Mouse (Mus musculus) myocyte (in vitro differentiated cells): Measurements from ENCODE around the gene Msh4. TPM values are rescaled to one million over a fixed set of nuclear protein-coding genes. Genes with fewer than 3 reads are reported as not detected.

ENCODE experiments used
- H3K27me3 ChIP-seq: one replicate; pipeline ENCODE4 v1.6.1; 2011; ENCODE audit not compliant: control insufficient read depth, insufficient read depth, insufficient read length
- H3K36me3 ChIP-seq: one replicate; pipeline ENCODE4 v1.6.1; 2011; ENCODE audit not compliant: control insufficient read depth, insufficient read depth
- H3K4me2 ChIP-seq: one replicate; pipeline ENCODE4 v1.6.1; 2011; ENCODE audit warnings: low read depth, control low read depth
- H3K4me3 ChIP-seq: one replicate; pipeline ENCODE4 v1.5.1; 2011; ENCODE audit warnings: mild to moderate bottlenecking, control low read depth, moderate library complexity
- H3K79me2 ChIP-seq: one replicate; pipeline ENCODE4 v1.6.1; 2011; ENCODE audit not compliant: control insufficient read depth, insufficient read depth
- H3ac ChIP-seq: one replicate; pipeline ENCODE4 v1.6.1; 2011; ENCODE audit not compliant: control insufficient read depth, insufficient read length
- CEBPB ChIP-seq: IDR thresholded peaks from 2 replicates; pipeline ENCODE4 v1.6.1; 2011; ENCODE audit warnings: mild to moderate bottlenecking, moderate library complexity; ENCODE audit not compliant: poor library complexity, insufficient read depth, severe bottlenecking
- E2F4 ChIP-seq: IDR thresholded peaks from one replicate; pipeline ENCODE4 v1.6.1; 2011; ENCODE audit warnings: mild to moderate bottlenecking, control low read depth, moderate library complexity; ENCODE audit not compliant: insufficient read depth
- MAX ChIP-seq: IDR thresholded peaks from one replicate; pipeline ENCODE4 v1.6.1; 2011; ENCODE audit warnings: low read depth, mild to moderate bottlenecking, control low read depth
- MYOD1 ChIP-seq, 3 experiments: IDR thresholded peaks; one replicate each; pipeline ENCODE4 v1.6.1; 2011; ENCODE audit warnings: control low read depth in 2 of 3, low read depth in 2 of 3, mild to moderate bottlenecking in 2 of 3, moderate library complexity in 1 of 3; ENCODE audit not compliant: insufficient read length in 2 of 3, control insufficient read depth in 1 of 3
- MYOG ChIP-seq, 3 experiments: IDR thresholded peaks; one replicate each; pipeline ENCODE4 v1.6.1; 2011; ENCODE audit warnings: control low read depth in 2 of 3, low read depth in 2 of 3, mild to moderate bottlenecking in 2 of 3; ENCODE audit not compliant: insufficient read length in 2 of 3, control insufficient read depth in 1 of 3, insufficient read depth in 1 of 3
- POLR2A ChIP-seq: IDR thresholded peaks from one replicate; pipeline ENCODE4 v1.6.1; 2011; ENCODE audit warnings: low read depth, mild to moderate bottlenecking, control low read depth, moderate library complexity; ENCODE audit not compliant: insufficient read length
- POLR2AphosphoS2 ChIP-seq: IDR thresholded peaks from one replicate; pipeline ENCODE4 v1.6.1; 2011; ENCODE audit warnings: low read depth, control low read depth; ENCODE audit not compliant: insufficient read length
- REST ChIP-seq: IDR thresholded peaks from one replicate; pipeline ENCODE4 v1.6.1; 2011; ENCODE audit warnings: mild to moderate bottlenecking, control low read depth, moderate library complexity; ENCODE audit not compliant: insufficient read depth, insufficient read length
- SRF ChIP-seq: IDR thresholded peaks from one replicate; pipeline ENCODE4 v1.6.1; 2011; ENCODE audit warnings: low read depth; ENCODE audit not compliant: control insufficient read depth, insufficient read length
- TCF12 ChIP-seq: IDR thresholded peaks from one replicate; pipeline ENCODE4 v1.6.1; 2011; ENCODE audit warnings: mild to moderate bottlenecking, control low read depth; ENCODE audit not compliant: poor library complexity, insufficient read depth, severe bottlenecking
- TCF3 ChIP-seq: IDR thresholded peaks from one replicate; pipeline ENCODE4 v1.6.1; 2011; ENCODE audit warnings: low read depth, control low read depth; ENCODE audit not compliant: insufficient read length
- USF1 ChIP-seq: IDR thresholded peaks from one replicate; pipeline ENCODE4 v1.6.1; 2011; ENCODE audit warnings: low read depth, mild to moderate bottlenecking, control low read depth, moderate library complexity
- polyA plus RNA-seq: library from polyadenylated mRNA; unstranded; fragments of >200 nt; fragmentation: generic; extraction: Trizol; gene quantifications from one replicate; pipeline ENCODE4 v1.2.1, GENCODE M21; 2012; ENCODE audit warnings: missing spikeins

Msh4 gene
- polyA plus RNA-seq, 1 experiment, result 0.02 TPM

- Histone ChIP-seq H3K36me3 (peaks cover 48% of the 10 kb centered on the region), H3K79me2 (peaks cover 54% of the 10 kb centered on the region), H3ac (peak overlapping the region; percentile 93), H3K4me3 (peak overlapping the region; percentile 80), H3K4me2 (peak overlapping the region; percentile 91), H3K27me3 (no peaks in the 10 kb centered on the region)
- TF ChIP-seq POLR2A (peak; percentile 9), CEBPB (no peak), MAX (no peak), E2F4 (no peak), REST (no peak), POLR2AphosphoS2 (peak; percentile 18), MYOD1 (IDR thresholded peaks at IDR 0.05; ENCODE audit: control insufficient read depth in 1 of 3, insufficient read length in 2 of 3, low read depth in 2 of 3) (no peak), TCF12 (no peak), TCF3 (no peak)
Observed at GRCm38 (mm10) chr3:153911197-153911881, 5.4 kb upstream of the Msh4 start.

DNA sequence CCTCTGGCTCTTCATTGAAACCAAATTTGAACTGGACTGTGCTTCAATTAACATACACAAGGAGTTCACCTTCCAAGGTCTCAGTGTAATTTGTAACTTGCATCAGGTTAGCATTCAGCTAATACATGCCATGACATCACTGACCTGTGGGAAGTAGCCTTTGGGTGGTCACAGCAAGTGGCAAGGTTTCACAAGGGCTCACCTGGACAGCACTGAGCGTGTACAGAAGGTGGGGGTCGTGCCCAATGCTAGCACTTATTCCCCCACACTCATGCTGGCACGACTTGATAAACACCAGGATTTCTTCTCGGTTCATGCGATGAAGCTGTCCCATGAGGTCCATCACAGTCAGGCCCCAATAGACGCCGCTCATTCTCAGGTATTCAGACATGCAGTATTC is 4.6 kb upstream of the Msh4 start:
- H3K27me3 ChIP-seq, result no peaks in the 10 kb centered on the region
- TF ChIP-seq POLR2AphosphoS2 (peak; percentile 60), SRF (no peak)
- no peak overlapping the region for H3ac ChIP-seq
- peak overlapping the region; percentile 80 for H3K4me3 ChIP-seq
- peaks cover 54% of the 10 kb centered on the region for H3K79me2 ChIP-seq
- peak overlapping the region; percentile 91 for H3K4me2 ChIP-seq
- H3K36me3 ChIP-seq, result peaks cover 54% of the 10 kb centered on the region

GRCm38 (mm10) chr3:153908919-153909318 is 3.0 kb upstream of the Msh4 start:
- TF ChIP-seq POLR2A, result no peak
- TF ChIP-seq MAX, result no peak
- Histone ChIP-seq H3ac (no peak overlapping the region), H3K79me2 (peaks cover 54% of the 10 kb centered on the region), H3K27me3 (no peaks in the 10 kb centered on the region), H3K4me2 (peak overlapping the region; percentile 91), H3K36me3 (peaks cover 69% of the 10 kb centered on the region), H3K4me3 (no peak overlapping the region)

DNA sequence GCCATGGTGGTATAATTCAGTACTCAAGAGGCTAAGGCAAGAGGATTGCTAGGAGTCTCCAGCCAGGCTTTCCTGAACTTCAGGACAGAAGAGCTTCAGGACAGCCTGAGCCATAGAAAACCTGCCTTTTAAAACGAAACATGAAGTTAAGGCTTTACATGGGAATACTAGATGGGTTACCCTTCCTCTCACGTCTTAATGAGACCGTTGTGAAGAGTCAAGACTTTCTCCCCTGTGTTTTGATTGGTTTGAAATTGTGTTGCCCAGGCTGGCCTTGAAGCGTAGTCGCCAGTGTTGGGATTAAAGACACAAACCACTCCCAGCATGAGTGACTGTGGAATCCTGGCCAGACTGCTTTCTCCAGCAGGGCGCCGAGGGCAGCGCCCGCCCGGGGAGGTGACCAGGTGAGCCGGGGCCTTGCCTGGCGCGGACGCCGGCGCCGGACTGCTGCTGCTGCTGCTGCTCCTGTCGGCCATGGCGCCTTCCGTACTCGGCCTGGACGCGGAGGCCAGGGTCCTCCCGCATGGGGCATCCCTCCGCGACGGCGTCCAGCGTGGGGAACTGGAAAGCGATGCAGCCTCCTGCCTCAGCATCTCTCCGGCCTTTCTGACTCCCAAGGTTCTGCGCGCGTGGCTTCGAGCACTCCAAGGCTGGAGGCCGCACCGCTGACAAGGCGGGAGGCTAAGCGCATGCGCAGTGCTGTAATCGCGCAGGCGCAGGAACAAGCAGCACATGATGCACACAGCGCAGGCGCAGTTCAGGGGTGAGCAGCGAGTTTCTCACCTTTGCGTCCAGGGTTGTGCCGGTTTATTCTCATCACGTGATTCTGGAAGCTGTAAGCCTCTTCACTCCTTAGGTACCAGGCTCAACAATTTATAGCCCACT is 445 bp downstream of the Msh4 start:
- Histone ChIP-seq H3K4me2 (no peak overlapping the region), H3K27me3 (no peaks in the 10 kb centered on the region), H3ac (no peak overlapping the region), H3K36me3 (peaks cover 70% of the 10 kb centered on the region), H3K4me3 (no peak overlapping the region), H3K79me2 (peaks cover 32% of the 10 kb centered on the region)
- TF ChIP-seq POLR2A (peak; percentile 43), POLR2AphosphoS2 (peak; percentile 89), SRF (no peak)

GRCm38 (mm10) chr3:153904586-153904985 is 1.4 kb downstream of the Msh4 start:
- Histone ChIP-seq H3K4me2 (no peak overlapping the region), H3K4me3 (no peak overlapping the region), H3K27me3 (no peaks in the 10 kb centered on the region), H3ac (no peak overlapping the region), H3K36me3 (peaks cover 62% of the 10 kb centered on the region), H3K79me2 (peaks cover 23% of the 10 kb centered on the region)
- TF ChIP-seq POLR2AphosphoS2 (peak; percentile 61), POLR2A (peak; percentile 20), E2F4 (no peak), SRF (no peak)

- peaks cover 42% of the 10 kb centered on the region for H3K36me3 ChIP-seq
- no peak for TF ChIP-seq POLR2AphosphoS2
- TF ChIP-seq USF1, result no peak
- TF ChIP-seq CEBPB, result no peak
- no peak for TF ChIP-seq E2F4
- TF ChIP-seq POLR2A, result no peak
- no peak for TF ChIP-seq REST
- TF ChIP-seq MYOG (IDR thresholded peaks at IDR 0.05; ENCODE audit: control insufficient read depth in 1 of 3, insufficient read depth in 1 of 3, insufficient read length in 2 of 3, low read depth in 2 of 3), result no peak
- TF ChIP-seq SRF, result no peak
- no peak for TF ChIP-seq TCF12
- no peak for TF ChIP-seq MYOD1 (IDR thresholded peaks at IDR 0.05; ENCODE audit: control insufficient read depth in 1 of 3, insufficient read length in 2 of 3, low read depth in 2 of 3)
- TF ChIP-seq TCF3, result no peak
- TF ChIP-seq MAX, result no peak
- no peak overlapping the region for H3ac ChIP-seq
- H3K79me2 ChIP-seq, result peaks cover 3% of the 10 kb centered on the region
- no peak overlapping the region for H3K4me2 ChIP-seq
- no peak overlapping the region for H3K4me3 ChIP-seq
- H3K27me3 ChIP-seq, result no peaks in the 10 kb centered on the region
Observed at GRCm38 (mm10) chr3:153902595-153902994, 3.3 kb downstream of the Msh4 start.
